Mouse (Mus musculus) heart, adult 9 months (tissue): ENCODE measurements at regions not wholly inside any gene's neighbourhood (a gene's known extent, or its start where the extent isn't known, plus 50 kb on each side); places are given as distances from the start of the nearest gene placed in this dataset.

Experiments
- DNase-seq, 2 experiments: peaks; one replicate each; pipeline ENCODE4 v3.0.0; 2022; ENCODE audit warnings: low spot score in 2 of 2

- DNase-seq = no peak
Observed at GRCm38 (mm10) chr17:52195804-52196203, 362.7 kb upstream of the Satb1 start.

GRCm38 (mm10) chr17:52191064-52191682 is 358.1 kb upstream of the Satb1 start:
- no peak for DNase-seq

- no peak for DNase-seq
Observed at GRCm38 (mm10) chr17:52182706-52183105, 349.6 kb upstream of the Satb1 start.

- DNase-seq = no peak
Observed at GRCm38 (mm10) chr17:52177996-52178395, 344.9 kb upstream of the Satb1 start.

- DNase-seq = no peak
Observed at GRCm38 (mm10) chr17:52168076-52168838, 335.2 kb upstream of the Satb1 start.

- DNase-seq = no peak
Observed at GRCm38 (mm10) chr17:52167658-52168057, 334.6 kb upstream of the Satb1 start.

GRCm38 (mm10) chr17:52165891-52166485 is 332.9 kb upstream of the Satb1 start:
- no peak for DNase-seq

GRCm38 (mm10) chr17:52162559-52163397 is 329.7 kb upstream of the Satb1 start:
- DNase-seq = peak in 1 of 2 experiments; percentile 15

- no peak for DNase-seq
Observed at GRCm38 (mm10) chr17:52150496-52150895, 317.4 kb upstream of the Satb1 start.

- no peak for DNase-seq
Observed at GRCm38 (mm10) chr17:52149834-52150233, 316.7 kb upstream of the Satb1 start.

GRCm38 (mm10) chr17:52149068-52149467 is 316.0 kb upstream of the Satb1 start:
- DNase-seq = no peak

- no peak for DNase-seq
Observed at GRCm38 (mm10) chr17:52103891-52104290, 270.8 kb upstream of the Satb1 start.

GRCm38 (mm10) chr17:52085834-52086233 is 252.7 kb upstream of the Satb1 start:
- no peak for DNase-seq

- no peak for DNase-seq
Observed at GRCm38 (mm10) chr17:52084455-52084854, 251.4 kb upstream of the Satb1 start.

GRCm38 (mm10) chr17:52079316-52079715 is 246.2 kb upstream of the Satb1 start:
- DNase-seq = no peak

GRCm38 (mm10) chr17:52078496-52078895 is 245.4 kb upstream of the Satb1 start:
- DNase-seq = no peak

GRCm38 (mm10) chr17:52077951-52078350 is 244.9 kb upstream of the Satb1 start:
- DNase-seq = no peak

- no peak for DNase-seq
Observed at GRCm38 (mm10) chr17:52076746-52077145, 243.7 kb upstream of the Satb1 start.

GRCm38 (mm10) chr17:52067721-52068120 is 234.6 kb upstream of the Satb1 start:
- no peak for DNase-seq

- no peak for DNase-seq
Observed at GRCm38 (mm10) chr17:52064618-52065017, 231.5 kb upstream of the Satb1 start.

- DNase-seq = no peak
Observed at GRCm38 (mm10) chr17:52063121-52063520, 230.0 kb upstream of the Satb1 start.

GRCm38 (mm10) chr17:52062096-52062665 is 229.1 kb upstream of the Satb1 start:
- DNase-seq = no peak
